Mouse (Mus musculus): ENCODE results near the gene Dcp1b. TPM values are rescaled to one million over a fixed set of nuclear protein-coding genes. Genes with fewer than 3 reads are reported as not detected.

Dcp1b gene
- polyA plus RNA-seq, 1 experiment from 2014 or later = 13.5 TPM

- Histone ChIP-seq H3K4me3 (ENCODE audit: inconsistent target) (no peak overlapping the region), H3K36me3 (ENCODE audit: inconsistent target) (no peaks in the 10 kb centered on the region), H3K27ac (no peak overlapping the region), H3K79me2 (ENCODE audit: inconsistent target) (no peaks in the 10 kb centered on the region)
- 91% methylated on average over 11 of the region's 11 CpGs for WGBS (ENCODE audit: missing documents)
Measured at GRCm38 (mm10) chr6:119228861-119229603, 54.0 kb downstream of the Dcp1b start.

- Histone ChIP-seq H3K4me3 (ENCODE audit: inconsistent target) (no peak overlapping the region), H3K79me2 (ENCODE audit: inconsistent target) (no peaks in the 10 kb centered on the region), H3K27ac (no peak overlapping the region), H3K36me3 (ENCODE audit: inconsistent target) (no peaks in the 10 kb centered on the region)
- 48% methylated on average over 3 of the region's 3 CpGs for WGBS (ENCODE audit: missing documents)
Measured at GRCm38 (mm10) chr6:119233066-119233465, 58.0 kb downstream of the Dcp1b start.

- H3K36me3 ChIP-seq (ENCODE audit: inconsistent target) = no peaks in the 10 kb centered on the region
- no peak overlapping the region for H3K27ac ChIP-seq
- H3K4me3 ChIP-seq (ENCODE audit: inconsistent target) = no peak overlapping the region
- no peaks in the 10 kb centered on the region for H3K79me2 ChIP-seq (ENCODE audit: inconsistent target)
- WGBS (ENCODE audit: missing documents) = 78% methylated on average over 5 of the region's 5 CpGs
Measured at GRCm38 (mm10) chr6:119235441-119235840, 60.4 kb downstream of the Dcp1b start.

GRCm38 (mm10) chr6:119236241-119236640 is 61.2 kb downstream of the Dcp1b start, which contains the start of gene Cacna2d4:
Cacna2d4 (plus strand) TSS chr6:119236526.
- no peak within 1 kb of the TSS for H3K27ac ChIP-seq
- H3K36me3 ChIP-seq (ENCODE audit: inconsistent target) = no peaks in the 10 kb centered on the region
- WGBS (ENCODE audit: missing documents) = 36% methylated on average over 1 of the region's 1 CpGs
- no peak within 1 kb of the TSS for H3K4me3 ChIP-seq (ENCODE audit: inconsistent target)
- H3K79me2 ChIP-seq (ENCODE audit: inconsistent target) = no peaks in the 10 kb centered on the region

GRCm38 (mm10) chr6:119237427-119237989 is 62.5 kb downstream of the Dcp1b start:
- Histone ChIP-seq H3K27ac (no peak overlapping the region), H3K79me2 (ENCODE audit: inconsistent target) (no peaks in the 10 kb centered on the region), H3K36me3 (ENCODE audit: inconsistent target) (no peaks in the 10 kb centered on the region), H3K4me3 (ENCODE audit: inconsistent target) (no peak overlapping the region)
- 75% methylated on average over 8 of the region's 8 CpGs for WGBS (ENCODE audit: missing documents)

GRCm38 (mm10) chr6:119239341-119240005 is 64.4 kb downstream of the Dcp1b start:
- Histone ChIP-seq H3K79me2 (ENCODE audit: inconsistent target) (no peaks in the 10 kb centered on the region), H3K36me3 (ENCODE audit: inconsistent target) (no peaks in the 10 kb centered on the region), H3K4me3 (ENCODE audit: inconsistent target) (no peak overlapping the region), H3K27ac (no peak overlapping the region)
- WGBS (ENCODE audit: missing documents) = 82% methylated on average over 5 of the region's 5 CpGs

- WGBS (ENCODE audit: missing documents) = 73% methylated on average over 7 of the region's 7 CpGs
- Histone ChIP-seq H3K36me3 (ENCODE audit: inconsistent target) (no peaks in the 10 kb centered on the region), H3K27ac (no peak overlapping the region), H3K79me2 (ENCODE audit: inconsistent target) (no peaks in the 10 kb centered on the region), H3K4me3 (ENCODE audit: inconsistent target) (no peak overlapping the region)
Measured at GRCm38 (mm10) chr6:119240256-119240655, 65.2 kb downstream of the Dcp1b start.

- 60% methylated on average over 21 of the region's 21 CpGs for WGBS (ENCODE audit: missing documents)
- no peaks in the 10 kb centered on the region for H3K79me2 ChIP-seq (ENCODE audit: inconsistent target)
- H3K4me3 ChIP-seq (ENCODE audit: inconsistent target) = no peak overlapping the region
- H3K36me3 ChIP-seq (ENCODE audit: inconsistent target) = no peaks in the 10 kb centered on the region
- H3K27ac ChIP-seq = no peak overlapping the region
Measured at GRCm38 (mm10) chr6:119240871-119241705, 66.0 kb downstream of the Dcp1b start.

GRCm38 (mm10) chr6:119246082-119246481 is 71.0 kb downstream of the Dcp1b start:
- Histone ChIP-seq H3K79me2 (ENCODE audit: inconsistent target) (no peaks in the 10 kb centered on the region), H3K4me3 (ENCODE audit: inconsistent target) (no peak overlapping the region), H3K36me3 (ENCODE audit: inconsistent target) (no peaks in the 10 kb centered on the region), H3K27ac (no peak overlapping the region)
- 44% methylated on average over 2 of the region's 2 CpGs for WGBS (ENCODE audit: missing documents)

- no peaks in the 10 kb centered on the region for H3K79me2 ChIP-seq (ENCODE audit: inconsistent target)
- 87% methylated on average over 3 of the region's 3 CpGs for WGBS (ENCODE audit: missing documents)
- no peak overlapping the region for H3K27ac ChIP-seq
- no peak overlapping the region for H3K4me3 ChIP-seq (ENCODE audit: inconsistent target)
- no peaks in the 10 kb centered on the region for H3K36me3 ChIP-seq (ENCODE audit: inconsistent target)
Measured at GRCm38 (mm10) chr6:119248578-119248977, 73.5 kb downstream of the Dcp1b start.

GRCm38 (mm10) chr6:119249726-119250125 is 74.7 kb downstream of the Dcp1b start:
- 88% methylated on average over 7 of the region's 10 CpGs for WGBS (ENCODE audit: missing documents)
- Histone ChIP-seq H3K36me3 (ENCODE audit: inconsistent target) (no peaks in the 10 kb centered on the region), H3K4me3 (ENCODE audit: inconsistent target) (no peak overlapping the region)

GRCm38 (mm10) chr6:119251704-119252103 is 76.7 kb downstream of the Dcp1b start:
- Histone ChIP-seq H3K36me3 (ENCODE audit: inconsistent target) (no peaks in the 10 kb centered on the region), H3K79me2 (ENCODE audit: inconsistent target) (no peaks in the 10 kb centered on the region), H3K4me3 (ENCODE audit: inconsistent target) (no peak overlapping the region), H3K27ac (no peak overlapping the region)
- WGBS (ENCODE audit: missing documents) = 74% methylated on average over 4 of the region's 4 CpGs

More at GRCm38 (mm10) chr6:119249726-119250125, 74.7 kb downstream of the Dcp1b start:
- Histone ChIP-seq H3K79me2 (ENCODE audit: inconsistent target) (no peaks in the 10 kb centered on the region), H3K27ac (no peak overlapping the region)
